ENCODE assay signal across 18 mouse cellular contexts in genomic region chr1:185426583-185426982, GRCm38 (mm10). TPM values are rescaled to one million over a fixed set of nuclear protein-coding genes. Genes with fewer than 3 reads are reported as not detected.
"Had no signal": no experiment of that assay in that cellular context is flagged by ENCODE, and none has a peak within 500 bp of the region (broad histone marks: within the 10 kb centered on the region; RNA-seq: fewer than 3 reads in every experiment).

No protein-coding gene starts in this region.

- DNase-seq: retina, postnatal 1 day; right cerebral cortex, adult 18-20 months; right cerebral cortex, postnatal 14 days; right cerebral cortex, postnatal 25 days; right cerebral cortex, postnatal 4 days; spleen, adult 18-20 months; thymus, adult 18-20 months; thymus, adult 2 months; thymus, postnatal 14 days; thymus, postnatal 25 days; thymus, postnatal 36 days; thymus, postnatal 4 days had no signal

- H3K27ac ChIP-seq: neural tube, embryonic 15.5 days; stomach, embryonic 15.5 days; stomach, postnatal 0 days had no signal

- H3K27me3 ChIP-seq: neural tube, embryonic 15.5 days; stomach, embryonic 15.5 days had no signal

- H3K9ac ChIP-seq: neural tube, embryonic 15.5 days; stomach, embryonic 15.5 days had no signal

- H3K4me3 ChIP-seq: neural tube, embryonic 15.5 days; stomach, embryonic 15.5 days had no signal

- H3K4me2 ChIP-seq: neural tube, embryonic 15.5 days; stomach, embryonic 15.5 days had no signal

- H3K4me1 ChIP-seq: neural tube, embryonic 15.5 days; stomach, embryonic 15.5 days had no signal

- H3K9me3 ChIP-seq: neural tube, embryonic 15.5 days; stomach, embryonic 15.5 days had no signal

RNA-seq across cellular contexts. Expression of gene Slc30a10, which starts 28.1 kb away (rescaled TPM):
- total RNA-seq: neutrophil, adult 5-6 weeks had no signal
- polyA plus RNA-seq: testis, adult 2 months; urinary bladder, adult 2 months had no signal
